Mouse (Mus musculus) myocyte (in vitro differentiated cells): ENCODE data around the gene Tef. TPM values are rescaled to one million over a fixed set of nuclear protein-coding genes. Genes with fewer than 3 reads are reported as not detected.

ENCODE experiments used
- H3K27me3 ChIP-seq: one replicate; pipeline ENCODE4 v1.6.1; 2011; ENCODE audit not compliant: control insufficient read depth, insufficient read depth, insufficient read length
- H3K36me3 ChIP-seq: one replicate; pipeline ENCODE4 v1.6.1; 2011; ENCODE audit not compliant: control insufficient read depth, insufficient read depth
- H3K4me2 ChIP-seq: one replicate; pipeline ENCODE4 v1.6.1; 2011; ENCODE audit warnings: low read depth, control low read depth
- H3K4me3 ChIP-seq: one replicate; pipeline ENCODE4 v1.5.1; 2011; ENCODE audit warnings: mild to moderate bottlenecking, control low read depth, moderate library complexity
- H3K79me2 ChIP-seq: one replicate; pipeline ENCODE4 v1.6.1; 2011; ENCODE audit not compliant: control insufficient read depth, insufficient read depth
- H3ac ChIP-seq: one replicate; pipeline ENCODE4 v1.6.1; 2011; ENCODE audit not compliant: control insufficient read depth, insufficient read length
- CEBPB ChIP-seq: IDR thresholded peaks from 2 replicates; pipeline ENCODE4 v1.6.1; 2011; ENCODE audit warnings: mild to moderate bottlenecking, moderate library complexity; ENCODE audit not compliant: poor library complexity, insufficient read depth, severe bottlenecking
- E2F4 ChIP-seq: IDR thresholded peaks from one replicate; pipeline ENCODE4 v1.6.1; 2011; ENCODE audit warnings: mild to moderate bottlenecking, control low read depth, moderate library complexity; ENCODE audit not compliant: insufficient read depth
- MAX ChIP-seq: IDR thresholded peaks from one replicate; pipeline ENCODE4 v1.6.1; 2011; ENCODE audit warnings: low read depth, mild to moderate bottlenecking, control low read depth
- MYOD1 ChIP-seq, 3 experiments: IDR thresholded peaks; one replicate each; pipeline ENCODE4 v1.6.1; 2011; ENCODE audit warnings: control low read depth in 2 of 3, low read depth in 2 of 3, mild to moderate bottlenecking in 2 of 3, moderate library complexity in 1 of 3; ENCODE audit not compliant: insufficient read length in 2 of 3, control insufficient read depth in 1 of 3
- MYOG ChIP-seq, 3 experiments: IDR thresholded peaks; one replicate each; pipeline ENCODE4 v1.6.1; 2011; ENCODE audit warnings: control low read depth in 2 of 3, low read depth in 2 of 3, mild to moderate bottlenecking in 2 of 3; ENCODE audit not compliant: insufficient read length in 2 of 3, control insufficient read depth in 1 of 3, insufficient read depth in 1 of 3
- POLR2A ChIP-seq: IDR thresholded peaks from one replicate; pipeline ENCODE4 v1.6.1; 2011; ENCODE audit warnings: low read depth, mild to moderate bottlenecking, control low read depth, moderate library complexity; ENCODE audit not compliant: insufficient read length
- POLR2AphosphoS2 ChIP-seq: IDR thresholded peaks from one replicate; pipeline ENCODE4 v1.6.1; 2011; ENCODE audit warnings: low read depth, control low read depth; ENCODE audit not compliant: insufficient read length
- REST ChIP-seq: IDR thresholded peaks from one replicate; pipeline ENCODE4 v1.6.1; 2011; ENCODE audit warnings: mild to moderate bottlenecking, control low read depth, moderate library complexity; ENCODE audit not compliant: insufficient read depth, insufficient read length
- SRF ChIP-seq: IDR thresholded peaks from one replicate; pipeline ENCODE4 v1.6.1; 2011; ENCODE audit warnings: low read depth; ENCODE audit not compliant: control insufficient read depth, insufficient read length
- TCF12 ChIP-seq: IDR thresholded peaks from one replicate; pipeline ENCODE4 v1.6.1; 2011; ENCODE audit warnings: mild to moderate bottlenecking, control low read depth; ENCODE audit not compliant: poor library complexity, insufficient read depth, severe bottlenecking
- TCF3 ChIP-seq: IDR thresholded peaks from one replicate; pipeline ENCODE4 v1.6.1; 2011; ENCODE audit warnings: low read depth, control low read depth; ENCODE audit not compliant: insufficient read length
- USF1 ChIP-seq: IDR thresholded peaks from one replicate; pipeline ENCODE4 v1.6.1; 2011; ENCODE audit warnings: low read depth, mild to moderate bottlenecking, control low read depth, moderate library complexity
- polyA plus RNA-seq: library from polyadenylated mRNA; unstranded; fragments of >200 nt; fragmentation: generic; extraction: Trizol; gene quantifications from one replicate; pipeline ENCODE4 v1.2.1, GENCODE M21; 2012; ENCODE audit warnings: missing spikeins

Tef gene
- polyA plus RNA-seq, 1 experiment, result 58.4 TPM

DNA sequence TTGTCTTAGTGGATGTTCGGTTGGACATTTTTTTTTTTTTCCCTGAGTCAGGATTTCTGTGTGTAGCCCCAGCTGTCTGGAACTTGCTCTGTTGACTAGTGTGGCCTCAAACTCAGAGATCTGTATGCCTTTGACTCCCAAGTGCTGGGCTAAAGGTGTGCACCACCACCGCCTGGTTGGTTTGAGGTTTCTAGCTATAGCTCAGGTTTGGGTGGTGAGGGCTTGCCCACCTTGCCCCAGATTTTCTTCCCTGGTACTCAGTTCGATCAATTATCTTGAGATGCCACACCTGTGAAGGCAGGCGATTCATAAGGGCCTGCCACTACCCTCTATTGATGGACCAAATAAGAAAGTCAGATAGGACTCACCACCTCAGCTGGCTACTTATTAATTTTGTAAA, 44.9 kb downstream of the Tef start:
- no peak overlapping the region for H3K4me3 ChIP-seq
- TF ChIP-seq USF1 (no peak), SRF (no peak), POLR2A (no peak), POLR2AphosphoS2 (no peak)
- no peak overlapping the region for H3K4me2 ChIP-seq
- H3K79me2 ChIP-seq, result peaks cover 17% of the 10 kb centered on the region
- no peaks in the 10 kb centered on the region for H3K27me3 ChIP-seq
- H3K36me3 ChIP-seq, result peaks cover 19% of the 10 kb centered on the region
- H3ac ChIP-seq, result no peak overlapping the region

DNA sequence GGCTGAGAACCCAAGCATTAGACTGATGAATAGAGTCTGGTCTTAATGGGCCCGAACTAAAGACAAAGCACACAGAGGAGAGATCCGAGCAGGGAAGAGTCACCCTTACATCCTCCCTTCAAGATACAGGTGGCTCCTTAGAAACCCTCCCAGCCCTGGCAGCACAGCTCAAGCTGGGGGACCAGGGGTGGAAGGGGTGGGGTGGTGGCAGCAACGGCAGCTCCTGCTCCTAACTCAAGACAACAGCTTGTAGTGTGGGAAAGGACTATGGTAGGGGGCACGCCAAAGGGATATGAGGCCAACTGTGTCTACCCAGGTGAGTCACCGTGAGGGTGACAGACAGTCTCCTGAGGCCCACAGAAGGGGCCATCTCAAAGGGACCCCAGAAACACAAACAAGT, 45.6 kb downstream of the Tef start:
- no peak overlapping the region for H3K4me3 ChIP-seq
- peaks cover 19% of the 10 kb centered on the region for H3K36me3 ChIP-seq
- peaks cover 24% of the 10 kb centered on the region for H3K79me2 ChIP-seq
- TF ChIP-seq REST (no peak), POLR2AphosphoS2 (no peak), MYOD1 (IDR thresholded peaks at IDR 0.05; ENCODE audit: control insufficient read depth in 1 of 3, insufficient read length in 2 of 3, low read depth in 2 of 3) (no peak), TCF12 (no peak), CEBPB (no peak), SRF (no peak), USF1 (no peak), MYOG (IDR thresholded peaks at IDR 0.05; ENCODE audit: control insufficient read depth in 1 of 3, insufficient read depth in 1 of 3, insufficient read length in 2 of 3, low read depth in 2 of 3) (no peak), TCF3 (no peak), MAX (no peak), E2F4 (no peak)
- H3K4me2 ChIP-seq, result no peak overlapping the region
- no peaks in the 10 kb centered on the region for H3K27me3 ChIP-seq
- no peak overlapping the region for H3ac ChIP-seq

- Histone ChIP-seq H3K36me3 (peaks cover 19% of the 10 kb centered on the region), H3K4me2 (no peak overlapping the region), H3K27me3 (no peaks in the 10 kb centered on the region), H3K79me2 (peaks cover 29% of the 10 kb centered on the region), H3ac (no peak overlapping the region), H3K4me3 (no peak overlapping the region)
- no peak for TF ChIP-seq CEBPB
- TF ChIP-seq MAX, result no peak
- no peak for TF ChIP-seq MYOG (IDR thresholded peaks at IDR 0.05; ENCODE audit: control insufficient read depth in 1 of 3, insufficient read depth in 1 of 3, insufficient read length in 2 of 3, low read depth in 2 of 3)
- no peak for TF ChIP-seq E2F4
- TF ChIP-seq POLR2AphosphoS2, result no peak
- TF ChIP-seq REST, result no peak
- TF ChIP-seq MYOD1 (IDR thresholded peaks at IDR 0.05; ENCODE audit: control insufficient read depth in 1 of 3, insufficient read length in 2 of 3, low read depth in 2 of 3), result no peak
- no peak for TF ChIP-seq TCF3
- no peak for TF ChIP-seq POLR2A
- TF ChIP-seq TCF12, result no peak
- TF ChIP-seq USF1, result no peak
Observed at GRCm38 (mm10) chr15:81848301-81848700, 46.1 kb downstream of the Tef start.

DNA sequence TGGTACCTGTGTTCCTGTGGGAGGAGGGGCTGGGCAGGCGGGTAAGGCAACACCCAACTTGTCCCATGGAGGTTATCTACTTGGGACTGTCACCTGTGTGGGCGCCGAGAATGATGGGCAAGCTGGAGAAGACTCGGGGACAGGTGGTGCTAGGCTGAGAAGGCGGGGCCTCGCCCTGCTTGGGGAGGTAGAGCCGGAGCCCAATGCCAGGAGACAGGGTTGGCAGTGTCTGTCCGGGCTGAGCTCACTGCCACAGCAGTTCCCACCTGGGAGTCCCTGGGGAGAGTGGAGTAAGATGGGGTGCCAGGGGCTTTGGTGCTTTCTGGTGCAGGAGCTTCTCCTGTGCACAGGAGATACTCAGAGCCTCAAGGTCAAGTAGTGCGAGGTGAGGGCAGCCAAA, 46.9 kb downstream of the Tef start:
- Histone ChIP-seq H3K4me2 (no peak overlapping the region), H3ac (no peak overlapping the region), H3K27me3 (no peaks in the 10 kb centered on the region), H3K36me3 (peaks cover 19% of the 10 kb centered on the region), H3K79me2 (peaks cover 37% of the 10 kb centered on the region), H3K4me3 (no peak overlapping the region)
- TF ChIP-seq MAX (no peak), TCF3 (no peak), USF1 (no peak), MYOD1 (IDR thresholded peaks at IDR 0.05; ENCODE audit: control insufficient read depth in 1 of 3, insufficient read length in 2 of 3, low read depth in 2 of 3) (no peak), SRF (no peak), MYOG (IDR thresholded peaks at IDR 0.05; ENCODE audit: control insufficient read depth in 1 of 3, insufficient read depth in 1 of 3, insufficient read length in 2 of 3, low read depth in 2 of 3) (no peak), CEBPB (no peak), POLR2AphosphoS2 (no peak), REST (no peak), TCF12 (no peak), E2F4 (no peak), POLR2A (no peak)

- no peak overlapping the region for H3K4me3 ChIP-seq
- no peak for TF ChIP-seq CEBPB
- no peak for TF ChIP-seq E2F4
- TF ChIP-seq POLR2AphosphoS2, result no peak
- no peak for TF ChIP-seq REST
- TF ChIP-seq SRF, result no peak
- TF ChIP-seq USF1, result no peak
- no peak for TF ChIP-seq TCF3
- no peak for TF ChIP-seq MYOG (IDR thresholded peaks at IDR 0.05; ENCODE audit: control insufficient read depth in 1 of 3, insufficient read depth in 1 of 3, insufficient read length in 2 of 3, low read depth in 2 of 3)
Observed at GRCm38 (mm10) chr15:81850718-81851117, 48.5 kb downstream of the Tef start.

More at GRCm38 (mm10) chr15:81850718-81851117, 48.5 kb downstream of the Tef start:
- peaks cover 19% of the 10 kb centered on the region for H3K36me3 ChIP-seq
- H3K79me2 ChIP-seq, result peaks cover 53% of the 10 kb centered on the region
- H3K4me2 ChIP-seq, result no peak overlapping the region
- no peak overlapping the region for H3ac ChIP-seq
- H3K27me3 ChIP-seq, result no peaks in the 10 kb centered on the region
